Mouse (Mus musculus) frontal cortex, postnatal 10 days (tissue): ENCODE measurements around the gene Prkd1.

Source experiments
- DNase-seq, 2 experiments: peaks; one replicate each; pipeline ENCODE4 v3.0.0; 2022; ENCODE audit warnings: low spot score in 2 of 2, mixed read lengths in 1 of 2

Prkd1 gene

GRCm38 (mm10) chr12:50558231-50558630 lies 90.7 kb downstream of the Prkd1 start:
- no peak for DNase-seq

- DNase-seq = no peak
Measured at GRCm38 (mm10) chr12:50554214-50554613, 94.7 kb downstream of the Prkd1 start.

- peak in 1 of 2 experiments; percentile 29 for DNase-seq
Measured at GRCm38 (mm10) chr12:50549860-50550555, 98.9 kb downstream of the Prkd1 start.

- DNase-seq = no peak
Measured at GRCm38 (mm10) chr12:50546394-50546793, 102.5 kb downstream of the Prkd1 start.

GRCm38 (mm10) chr12:50545610-50545919 lies 103.3 kb downstream of the Prkd1 start:
- DNase-seq = no peak

GRCm38 (mm10) chr12:50544855-50545609 lies 103.9 kb downstream of the Prkd1 start:
- DNase-seq = no peak

- no peak for DNase-seq
Measured at GRCm38 (mm10) chr12:50540793-50541192, 108.1 kb downstream of the Prkd1 start.

GRCm38 (mm10) chr12:50538296-50538965 lies 110.5 kb downstream of the Prkd1 start:
- DNase-seq = peak in 1 of 2 experiments; percentile 25

- DNase-seq = no peak
Measured at GRCm38 (mm10) chr12:50537761-50538160, 111.1 kb downstream of the Prkd1 start.

- DNase-seq = no peak
Measured at GRCm38 (mm10) chr12:50537006-50537405, 111.9 kb downstream of the Prkd1 start.

- no peak for DNase-seq
Measured at GRCm38 (mm10) chr12:50528633-50529032, 120.3 kb downstream of the Prkd1 start.

- DNase-seq = no peak
Measured at GRCm38 (mm10) chr12:50524061-50524460, 124.8 kb downstream of the Prkd1 start.

GRCm38 (mm10) chr12:50514526-50514925 lies 134.4 kb downstream of the Prkd1 start:
- no peak for DNase-seq

- DNase-seq = no peak
Measured at GRCm38 (mm10) chr12:50511486-50512225, 137.2 kb downstream of the Prkd1 start.

GRCm38 (mm10) chr12:50508762-50509161 lies 140.1 kb downstream of the Prkd1 start:
- DNase-seq = no peak

GRCm38 (mm10) chr12:50499796-50500504 lies 148.9 kb downstream of the Prkd1 start:
- DNase-seq = no peak

GRCm38 (mm10) chr12:50496006-50496405 lies 152.9 kb downstream of the Prkd1 start:
- no peak for DNase-seq

GRCm38 (mm10) chr12:50479784-50480183 lies 169.1 kb downstream of the Prkd1 start:
- DNase-seq = no peak

- no peak for DNase-seq
Measured at GRCm38 (mm10) chr12:50457151-50457550, 191.7 kb downstream of the Prkd1 start.

- DNase-seq = no peak
Measured at GRCm38 (mm10) chr12:50451761-50452160, 197.1 kb downstream of the Prkd1 start.

GRCm38 (mm10) chr12:50436660-50437059 lies 212.2 kb downstream of the Prkd1 start:
- DNase-seq = no peak
